Mouse (Mus musculus) liver, adult (tissue): ENCODE results near the gene Isyna1.

Source experiments
- GATA4 ChIP-seq: IDR thresholded peaks from 2 replicates; pipeline ENCODE4 v1.6.1; 2014; ENCODE audit warnings: mild to moderate bottlenecking, low read length; ENCODE audit not compliant: insufficient replicate concordance

The Isyna1 gene

GRCm38 (mm10) chr8:70607898-70608748 lies 13.9 kb downstream of the Isyna1 start:
- TF ChIP-seq GATA4 = no peak

- no peak for TF ChIP-seq GATA4
Measured at GRCm38 (mm10) chr8:70608749-70609367, 14.7 kb downstream of the Isyna1 start, which contains the start of gene Ssbp4. Gene Ssbp4, minus strand, starts transcription at chr8:70608872.

- TF ChIP-seq GATA4 = peak; percentile 36; the same call in 1 of the 2 replicates
Measured at GRCm38 (mm10) chr8:70609368-70609848, 15.2 kb downstream of the Isyna1 start.

- TF ChIP-seq GATA4 = no peak
Measured at GRCm38 (mm10) chr8:70609849-70610795, 15.9 kb downstream of the Isyna1 start.

GRCm38 (mm10) chr8:70610796-70611771 lies 16.9 kb downstream of the Isyna1 start:
- TF ChIP-seq GATA4 = no peak

- no peak for TF ChIP-seq GATA4
Measured at GRCm38 (mm10) chr8:70611849-70612248, 17.7 kb downstream of the Isyna1 start.

GRCm38 (mm10) chr8:70613763-70614162 lies 19.6 kb downstream of the Isyna1 start:
- TF ChIP-seq GATA4 = no peak

- no peak for TF ChIP-seq GATA4
Measured at GRCm38 (mm10) chr8:70614469-70614868, 20.3 kb downstream of the Isyna1 start.

GRCm38 (mm10) chr8:70615281-70615680 lies 21.1 kb downstream of the Isyna1 start:
- no peak for TF ChIP-seq GATA4

GRCm38 (mm10) chr8:70615894-70616293 lies 21.7 kb downstream of the Isyna1 start, which contains the start of gene Lrrc25:
Gene Lrrc25, plus strand, starts transcription at chr8:70616155.
- no peak for TF ChIP-seq GATA4

- TF ChIP-seq GATA4 = no peak
Measured at GRCm38 (mm10) chr8:70616645-70617044, 22.5 kb downstream of the Isyna1 start.

- TF ChIP-seq GATA4 = no peak
Measured at GRCm38 (mm10) chr8:70617985-70618384, 23.8 kb downstream of the Isyna1 start.

- no peak for TF ChIP-seq GATA4
Measured at GRCm38 (mm10) chr8:70618888-70619334, 24.7 kb downstream of the Isyna1 start.

GRCm38 (mm10) chr8:70622220-70622619 lies 28.0 kb downstream of the Isyna1 start:
- no peak for TF ChIP-seq GATA4
